Mouse (Mus musculus) adrenal gland, postnatal 25 days (tissue): ENCODE data around the gene Fam189a2. TPM values are rescaled to one million over a fixed set of nuclear protein-coding genes. Genes with fewer than 3 reads are reported as not detected.
A peak's percentile ranks its signal among the peaks of the same experiment; 100 is the strongest.

Source experiments
- DNase-seq: peaks from one replicate; pipeline ENCODE4 v3.0.0; 2021; ENCODE audit warnings: mixed read lengths
- total RNA-seq: library from RNA; stranded (reverse); gene quantifications from 2 replicates; pipeline ENCODE4 v1.2.3, GENCODE M21; 2021

Fam189a2 gene
- total RNA-seq, 1 experiment from 2014 or later, result 7.3 TPM

- DNase-seq, result no peak
These were observed 6.2 kb downstream of the Fam189a2 start for GRCm38 (mm10) chr19:24024667-24025066.

GRCm38 (mm10) chr19:24024131-24024530 is 6.7 kb downstream of the Fam189a2 start:
- DNase-seq, result no peak

- DNase-seq, result no peak
These were observed 7.5 kb downstream of the Fam189a2 start for GRCm38 (mm10) chr19:24023351-24023750.

- no peak for DNase-seq
These were observed 8.0 kb downstream of the Fam189a2 start for GRCm38 (mm10) chr19:24022771-24023170.

GRCm38 (mm10) chr19:24022301-24022700 is 8.5 kb downstream of the Fam189a2 start:
- no peak for DNase-seq

GRCm38 (mm10) chr19:24020736-24021135 is 10.1 kb downstream of the Fam189a2 start:
- no peak for DNase-seq

- DNase-seq, result no peak
These were observed 11.2 kb downstream of the Fam189a2 start for GRCm38 (mm10) chr19:24019609-24020008.

- DNase-seq, result no peak
These were observed 12.4 kb downstream of the Fam189a2 start for GRCm38 (mm10) chr19:24018396-24018795.

- DNase-seq, result no peak
These were observed 12.9 kb downstream of the Fam189a2 start for GRCm38 (mm10) chr19:24017892-24018291.

GRCm38 (mm10) chr19:24017427-24017826 is 13.4 kb downstream of the Fam189a2 start:
- peak; percentile 37 for DNase-seq

- DNase-seq, result peak; percentile 13
These were observed 14.0 kb downstream of the Fam189a2 start for GRCm38 (mm10) chr19:24016706-24017386.

GRCm38 (mm10) chr19:24013241-24013640 is 17.6 kb downstream of the Fam189a2 start:
- no peak for DNase-seq

GRCm38 (mm10) chr19:24012479-24012878 is 18.3 kb downstream of the Fam189a2 start:
- DNase-seq, result no peak

- DNase-seq, result peak; percentile 9
These were observed 23.0 kb downstream of the Fam189a2 start for GRCm38 (mm10) chr19:24007638-24008360.

GRCm38 (mm10) chr19:24007002-24007637 is 23.7 kb downstream of the Fam189a2 start:
- DNase-seq, result peak; percentile 12

- DNase-seq, result no peak
These were observed 34.9 kb downstream of the Fam189a2 start for GRCm38 (mm10) chr19:23995766-23996399.

GRCm38 (mm10) chr19:23988166-23988565 is 42.7 kb downstream of the Fam189a2 start:
- no peak for DNase-seq

GRCm38 (mm10) chr19:23987291-23987690 is 43.5 kb downstream of the Fam189a2 start:
- no peak for DNase-seq

- DNase-seq, result no peak
These were observed 46.6 kb downstream of the Fam189a2 start for GRCm38 (mm10) chr19:23984186-23984585.

GRCm38 (mm10) chr19:23980598-23980997 is 50.2 kb downstream of the Fam189a2 start:
- DNase-seq, result no peak

- DNase-seq, result no peak
These were observed 52.8 kb downstream of the Fam189a2 start for GRCm38 (mm10) chr19:23977901-23978443.

GRCm38 (mm10) chr19:23972881-23973649 is 57.8 kb downstream of the Fam189a2 start:
- no peak for DNase-seq
